Mouse (Mus musculus): ENCODE data around the gene Dnajc6. TPM values are rescaled to one million over a fixed set of nuclear protein-coding genes. Genes with fewer than 3 reads are reported as not detected.

Dnajc6 gene
- total RNA-seq, 2 experiments from 2014 or later, result 176 to 180 TPM

GRCm38 (mm10) chr4:101621241-101621640 is 124.8 kb downstream of the Dnajc6 start:
- intact Hi-C loops (cut with DNase I), result no loop called here
- no peak for DNase-seq

GRCm38 (mm10) chr4:101625278-101625677 is 128.8 kb downstream of the Dnajc6 start:
- DNase-seq, result no peak
- intact Hi-C loops (cut with DNase I), result no loop called here

- DNase-seq, result no peak
- intact Hi-C loops (cut with DNase I), result no loop called here
Measured at GRCm38 (mm10) chr4:101635596-101635995, 139.1 kb downstream of the Dnajc6 start.

GRCm38 (mm10) chr4:101637472-101637871 is 141.0 kb downstream of the Dnajc6 start:
- no peak for DNase-seq
- intact Hi-C loops (cut with DNase I), result no loop called here

- intact Hi-C loops (cut with DNase I), result no loop called here
- DNase-seq, result no peak
Measured at GRCm38 (mm10) chr4:101640631-101641030, 144.2 kb downstream of the Dnajc6 start.

GRCm38 (mm10) chr4:101642708-101643107 is 146.3 kb downstream of the Dnajc6 start:
- no peak for DNase-seq
- intact Hi-C loops (cut with DNase I), result no loop called here

GRCm38 (mm10) chr4:101643216-101643615 is 146.8 kb downstream of the Dnajc6 start:
- no peak for DNase-seq
- intact Hi-C loops (cut with DNase I), result no loop called here

- intact Hi-C loops (cut with DNase I), result no loop called here
- no peak for DNase-seq
Measured at GRCm38 (mm10) chr4:101646857-101647195, 150.4 kb downstream of the Dnajc6 start.

- DNase-seq, result peak; percentile 99
- intact Hi-C loops (cut with DNase I), result no loop called here
Measured at GRCm38 (mm10) chr4:101647196-101647905, 150.9 kb downstream of the Dnajc6 start, which contains the start of gene Leprot. Gene Leprot, plus strand, starts transcription at chr4:101647718.

- no peak for DNase-seq
- intact Hi-C loops (cut with DNase I), result no loop called here
Measured at GRCm38 (mm10) chr4:101647976-101648642, 151.7 kb downstream of the Dnajc6 start.

GRCm38 (mm10) chr4:101648745-101649144 is 152.3 kb downstream of the Dnajc6 start:
- DNase-seq, result no peak
- intact Hi-C loops (cut with DNase I), result no loop called here

GRCm38 (mm10) chr4:101650961-101651360 is 154.5 kb downstream of the Dnajc6 start:
- no peak for DNase-seq
- intact Hi-C loops (cut with DNase I), result no loop called here

- no peak for DNase-seq
- intact Hi-C loops (cut with DNase I), result no loop called here
Measured at GRCm38 (mm10) chr4:101654256-101654655, 157.8 kb downstream of the Dnajc6 start.

GRCm38 (mm10) chr4:101654788-101655414 is 158.5 kb downstream of the Dnajc6 start:
- no peak for DNase-seq
- intact Hi-C loops (cut with DNase I), result no loop called here

- intact Hi-C loops (cut with DNase I), result no loop called here
- no peak for DNase-seq
Measured at GRCm38 (mm10) chr4:101655415-101655790, 159.0 kb downstream of the Dnajc6 start.

GRCm38 (mm10) chr4:101656056-101656455 is 159.6 kb downstream of the Dnajc6 start:
- intact Hi-C loops (cut with DNase I), result loop anchor here (2.0 kb wide), 1 partner anchor 343 kb away; no protein-coding TSS in a partner anchor
- no peak for DNase-seq

GRCm38 (mm10) chr4:101656956-101657570 is 160.6 kb downstream of the Dnajc6 start:
- intact Hi-C loops (cut with DNase I), result loop anchor here (2.0 kb wide), 1 partner anchor 342 kb away; no protein-coding TSS in a partner anchor
- DNase-seq, result no peak

- intact Hi-C loops (cut with DNase I), result no loop called here
Measured at GRCm38 (mm10) chr4:101664160-101664750, 167.8 kb downstream of the Dnajc6 start.

GRCm38 (mm10) chr4:101664766-101665165 is 168.3 kb downstream of the Dnajc6 start:
- intact Hi-C loops (cut with DNase I), result no loop called here
- no peak for DNase-seq

More at GRCm38 (mm10) chr4:101664160-101664750, 167.8 kb downstream of the Dnajc6 start:
- peak; percentile 58 for DNase-seq

GRCm38 (mm10) chr4:101669161-101669560 is 172.7 kb downstream of the Dnajc6 start:
- no peak for DNase-seq
- intact Hi-C loops (cut with DNase I), result no loop called here

GRCm38 (mm10) chr4:101669811-101670210 is 173.4 kb downstream of the Dnajc6 start:
- intact Hi-C loops (cut with DNase I), result no loop called here
- no peak for DNase-seq
